Mouse (Mus musculus) right cerebral cortex, postnatal 14 days (tissue): Measurements from ENCODE around the gene Pdgfb.

Experiments used
- DNase-seq: peaks from one replicate; pipeline ENCODE4 v3.0.0; 2022

The Pdgfb gene

GRCm38 (mm10) chr15:80014321-80015210 lies at the start of gene Pdgfb:
Gene Pdgfb (minus strand): TSS chr15:80014977.
- DNase-seq = peak; percentile 63

- DNase-seq = no peak
Measured at GRCm38 (mm10) chr15:80062821-80063220, 48.0 kb upstream of the Pdgfb start.

DNA sequence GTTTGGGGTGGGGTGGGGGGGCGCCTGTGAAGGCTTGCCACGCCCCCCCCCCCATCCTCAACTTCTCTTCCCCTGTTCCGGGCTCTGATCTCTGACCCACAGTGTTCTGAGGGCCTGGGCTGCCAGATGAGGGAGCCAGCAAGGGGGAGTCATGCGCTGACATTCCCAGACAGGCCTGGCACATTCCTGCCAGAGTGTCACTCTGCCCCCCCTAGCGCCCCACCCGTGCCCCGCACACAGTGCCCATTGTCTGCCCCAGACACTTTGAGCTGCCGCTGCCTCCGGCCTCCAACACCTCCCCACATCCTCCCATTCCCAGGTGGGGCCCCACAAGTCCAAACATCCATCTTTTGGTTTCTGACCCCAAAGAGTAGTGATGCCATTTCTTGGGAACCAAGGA lies 47.6 kb upstream of the Pdgfb start:
- DNase-seq = no peak

DNA sequence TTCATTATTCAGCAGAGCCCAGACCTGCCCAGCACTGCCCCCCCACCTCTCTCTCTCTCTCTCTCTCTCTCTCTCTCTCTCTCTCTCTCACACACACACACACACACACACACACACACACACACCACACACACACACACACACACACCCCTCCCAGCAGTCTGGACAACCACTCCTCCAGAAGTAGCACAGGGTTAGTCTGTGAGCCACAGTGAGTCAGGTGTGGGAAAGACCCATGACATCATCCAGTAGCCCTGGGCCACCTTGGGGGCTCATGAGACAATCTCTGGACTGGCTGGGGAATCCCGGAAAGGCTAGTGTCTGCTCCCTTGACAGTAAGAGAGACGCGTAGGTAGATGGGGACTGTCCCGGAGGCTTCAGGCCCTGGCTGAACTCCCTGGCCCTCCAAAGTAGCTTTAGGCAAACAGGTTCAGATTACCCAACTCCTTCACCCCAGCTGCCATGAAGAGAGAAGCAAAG lies 46.3 kb upstream of the Pdgfb start:
- no peak for DNase-seq

DNA sequence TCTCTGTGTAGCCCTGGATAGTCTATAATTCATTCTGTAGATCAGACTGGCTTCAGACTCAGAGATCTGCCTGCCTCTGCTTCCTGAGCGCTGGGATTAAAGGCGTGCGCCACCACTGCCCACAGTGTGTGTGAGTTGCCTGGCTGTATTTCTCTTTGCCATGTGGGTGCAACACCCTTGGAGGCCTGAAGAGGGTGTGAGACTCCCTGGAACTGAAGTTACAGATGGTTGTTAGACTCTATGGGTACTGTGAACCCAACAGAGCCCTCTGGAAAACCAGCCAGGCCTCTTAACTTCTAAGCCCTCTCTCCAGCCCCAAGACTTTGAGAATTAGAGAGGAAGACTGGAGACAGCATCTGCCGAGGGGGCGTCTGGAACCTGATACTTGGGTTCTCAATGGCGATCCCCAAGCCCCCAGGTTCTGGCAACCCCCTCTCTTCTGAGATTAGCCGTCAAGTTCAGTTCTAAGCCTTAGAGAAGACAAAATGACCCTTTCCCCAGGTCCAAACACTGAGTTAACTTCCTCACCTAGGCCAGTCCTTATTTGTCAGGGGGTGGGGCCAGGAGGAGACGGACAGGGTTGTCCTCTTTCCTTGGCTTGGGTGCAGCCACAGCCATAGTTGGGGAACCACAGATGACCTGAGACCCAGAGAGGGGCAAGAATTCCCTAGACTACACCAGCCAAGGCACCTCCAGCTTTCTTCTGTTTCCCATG lies 45.7 kb upstream of the Pdgfb start:
- DNase-seq = no peak

GRCm38 (mm10) chr15:80059606-80060005 lies 44.8 kb upstream of the Pdgfb start:
- DNase-seq = no peak

DNA sequence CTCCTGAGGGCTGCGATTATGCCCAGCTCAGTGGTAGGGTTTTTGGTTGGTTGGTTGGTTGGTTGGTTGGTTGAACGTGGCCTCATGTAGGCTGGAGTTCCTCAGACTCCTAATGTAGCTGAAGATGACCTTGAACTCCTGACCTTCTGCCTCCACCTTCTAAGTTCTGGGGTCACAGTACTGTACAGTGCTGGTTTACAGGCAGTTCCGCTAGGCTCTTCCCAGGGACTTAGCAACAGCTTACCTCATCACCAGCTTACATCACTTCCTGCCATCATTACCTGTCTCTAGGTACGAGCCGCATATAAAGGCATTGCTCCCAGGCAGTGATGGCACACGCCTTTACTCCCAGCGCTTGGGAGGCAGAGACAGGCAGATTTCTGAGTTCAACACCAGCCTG lies 43.4 kb upstream of the Pdgfb start:
- DNase-seq = no peak

DNA sequence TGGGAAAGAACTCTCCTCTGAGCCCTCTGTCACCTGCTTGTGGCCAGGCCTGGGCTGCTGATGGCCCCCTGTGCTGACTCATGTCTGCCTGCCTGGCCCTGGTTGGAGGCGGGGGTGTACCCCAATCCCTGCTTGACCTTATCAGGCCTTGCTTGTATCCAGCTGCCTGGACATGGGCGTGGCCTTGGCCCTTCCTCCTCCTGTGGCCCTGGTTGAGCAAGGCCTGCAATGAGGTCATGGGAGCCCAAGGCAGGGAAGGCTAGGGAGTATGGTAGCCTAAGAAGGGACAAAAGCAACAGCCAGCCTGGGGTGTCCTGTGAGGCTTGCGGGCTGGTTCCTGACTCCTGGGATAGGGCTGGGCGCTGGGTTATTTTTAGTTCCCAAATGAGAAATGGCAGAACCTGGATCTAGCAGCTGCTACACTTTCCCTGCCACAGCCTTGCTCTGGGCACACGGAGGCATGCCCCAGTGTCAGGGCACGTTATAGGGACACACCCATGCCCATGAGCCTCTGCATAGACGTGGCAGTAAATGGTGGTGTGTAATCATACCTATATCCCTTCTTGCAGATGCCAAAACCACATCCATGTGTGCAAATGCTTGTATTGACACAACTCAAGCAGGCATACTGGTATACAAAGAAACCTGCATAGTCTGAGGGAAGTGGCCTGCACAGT lies 39.4 kb upstream of the Pdgfb start:
- no peak for DNase-seq

GRCm38 (mm10) chr15:80053381-80054033 lies 38.7 kb upstream of the Pdgfb start:
- no peak for DNase-seq

- DNase-seq = no peak
Measured at GRCm38 (mm10) chr15:80051782-80052181, 37.0 kb upstream of the Pdgfb start.

GRCm38 (mm10) chr15:80051092-80051761 lies 36.5 kb upstream of the Pdgfb start:
- DNase-seq = no peak

GRCm38 (mm10) chr15:80050093-80050492 lies 35.3 kb upstream of the Pdgfb start:
- no peak for DNase-seq

DNA sequence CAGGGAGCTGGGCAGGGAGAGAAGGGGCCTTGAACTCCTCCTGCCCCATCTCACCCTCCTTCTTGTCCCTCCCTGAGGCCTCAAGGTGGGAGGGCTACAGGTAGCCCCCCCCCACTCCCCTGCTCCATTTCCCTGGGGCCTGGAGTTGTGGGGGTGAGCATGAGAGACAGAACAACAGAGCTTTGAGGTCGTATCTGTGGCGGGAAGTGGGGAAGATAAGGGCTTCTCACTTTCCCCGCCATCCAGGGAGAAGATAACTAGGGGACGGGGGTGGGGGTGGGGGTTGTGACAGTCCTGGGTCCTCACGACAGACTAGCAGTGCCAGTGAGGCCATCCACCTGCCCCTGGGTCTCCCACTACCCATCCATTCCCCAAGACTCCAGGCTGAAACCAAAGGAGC lies 33.2 kb upstream of the Pdgfb start:
- no peak for DNase-seq

DNA sequence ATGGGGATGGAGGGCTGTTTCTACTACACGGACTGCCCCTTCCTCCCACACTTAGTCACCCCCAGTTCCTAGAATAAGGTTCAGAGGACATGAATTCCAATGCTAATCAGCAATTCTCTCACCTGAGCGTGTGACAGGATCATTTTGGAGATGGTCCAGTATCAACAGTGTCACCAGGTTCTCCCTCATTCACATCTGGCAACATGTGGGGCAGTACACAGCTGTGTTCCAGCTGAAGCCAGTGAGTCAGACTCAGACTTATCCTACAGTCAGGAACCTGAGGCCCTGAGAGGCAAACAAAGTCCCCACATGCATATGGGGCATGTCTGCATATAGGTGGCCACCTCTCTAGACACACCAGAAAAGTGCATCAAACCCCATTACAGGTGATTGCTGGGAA lies 32.5 kb upstream of the Pdgfb start:
- no peak for DNase-seq

- no peak for DNase-seq
Measured at GRCm38 (mm10) chr15:80045749-80046148, 31.0 kb upstream of the Pdgfb start.

- DNase-seq = no peak
Measured at GRCm38 (mm10) chr15:80044249-80044648, 29.5 kb upstream of the Pdgfb start.

DNA sequence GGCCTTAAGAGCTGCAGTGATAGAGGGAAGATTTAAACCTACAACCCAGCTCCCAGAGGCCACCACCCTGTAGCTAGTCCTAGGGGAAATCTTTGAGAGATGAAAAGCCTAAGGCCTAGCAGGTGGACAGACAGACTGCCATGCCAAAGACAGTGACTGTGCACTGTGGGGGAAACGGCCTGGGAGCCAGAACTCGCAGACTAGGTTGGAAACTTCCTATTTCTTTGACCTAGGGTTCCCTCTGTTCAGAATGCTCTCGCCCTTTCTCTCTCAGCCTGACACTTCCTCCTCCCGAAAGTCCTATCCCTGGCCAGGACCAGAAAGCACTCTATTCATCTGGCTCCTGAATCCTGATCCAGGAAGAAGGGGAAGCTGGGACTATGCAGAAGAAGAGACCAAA lies 27.4 kb upstream of the Pdgfb start:
- no peak for DNase-seq

DNA sequence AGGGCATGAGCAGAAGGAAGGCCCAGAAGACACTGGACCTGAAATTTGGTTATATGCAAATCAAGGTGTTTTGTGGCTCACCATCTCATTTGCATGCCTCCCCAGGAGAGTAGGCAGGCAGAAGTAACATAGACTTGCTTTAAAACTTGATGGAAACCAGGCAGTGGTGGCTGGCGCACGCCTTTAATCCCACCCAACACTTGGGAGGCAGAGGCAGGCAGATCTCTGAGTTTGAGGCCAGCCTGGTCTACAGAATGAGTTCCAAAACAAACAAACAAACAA lies 23.3 kb upstream of the Pdgfb start:
- DNase-seq = no peak

- no peak for DNase-seq
Measured at GRCm38 (mm10) chr15:80037255-80038109, 22.7 kb upstream of the Pdgfb start.

- DNase-seq = no peak
Measured at GRCm38 (mm10) chr15:80035341-80035885, 20.6 kb upstream of the Pdgfb start.

- no peak for DNase-seq
Measured at GRCm38 (mm10) chr15:80034913-80035312, 20.1 kb upstream of the Pdgfb start.
